Mouse (Mus musculus) CH12.LX (cell line): Measurements from ENCODE around the gene Mapk9.

Source experiments
- CTCF ChIP-seq, 2 experiments: IDR thresholded peaks in 1 of 2; conservative IDR thresholded peaks in 1 of 2; 2 replicates each; pipeline ENCODE4 v1.5.1; 2011 to 2012; ENCODE audit warnings: low read depth in 2 of 2, low read length in 2 of 2, improper control_type of control experiment in 1 of 2, inconsistent platforms in 1 of 2, mild to moderate bottlenecking in 1 of 2, moderate library complexity in 1 of 2
- HCFC1 ChIP-seq: IDR thresholded peaks from 2 replicates; pipeline ENCODE4 v1.6.1; 2012; ENCODE audit warnings: low read depth, mild to moderate bottlenecking, inconsistent platforms, low read length, improper control_type of control experiment
- MAFK ChIP-seq: IDR thresholded peaks from 2 replicates; pipeline ENCODE4 v1.6.1; 2011; ENCODE audit warnings: low read length, improper control_type of control experiment; ENCODE audit not compliant: insufficient replicate concordance
- NRF1 ChIP-seq: IDR thresholded peaks from 2 replicates; pipeline ENCODE4 v1.6.1; 2014; ENCODE audit warnings: low read depth, mild to moderate bottlenecking, inconsistent platforms, low read length, improper control_type of control experiment, moderate library complexity
- POLR2A ChIP-seq: IDR thresholded peaks from 2 replicates; pipeline ENCODE4 v1.6.1; 2011; ENCODE audit warnings: low read depth, mild to moderate bottlenecking, improper control_type of control experiment, low read length
- RAD21 ChIP-seq: IDR thresholded peaks from 2 replicates; pipeline ENCODE4 v1.6.1; 2011; ENCODE audit warnings: low read depth, mild to moderate bottlenecking, low read length, improper control_type of control experiment, moderate library complexity

GRCm38 (mm10) chr11:49844311-49844710, 2.2 kb upstream of the Mapk9 start:
- TF ChIP-seq HCFC1, result no peak
- no peak for TF ChIP-seq CTCF (conservative IDR thresholded peaks at IDR 0.05 in 1 of 2, IDR thresholded peaks at IDR 0.05 in 1 of 2; ENCODE audit: low read depth in 2 of 2, low read length in 2 of 2)
- no peak for TF ChIP-seq POLR2A
- no peak for TF ChIP-seq RAD21
- no peak for TF ChIP-seq MAFK
- no peak for TF ChIP-seq NRF1
